Mouse (Mus musculus): Measurements from ENCODE around the gene Aqp5. TPM values are rescaled to one million over a fixed set of nuclear protein-coding genes. Genes with fewer than 3 reads are reported as not detected.

Aqp5 gene
- polyA plus RNA-seq, 1 experiment from 2014 or later, result 0.70 TPM

DNA sequence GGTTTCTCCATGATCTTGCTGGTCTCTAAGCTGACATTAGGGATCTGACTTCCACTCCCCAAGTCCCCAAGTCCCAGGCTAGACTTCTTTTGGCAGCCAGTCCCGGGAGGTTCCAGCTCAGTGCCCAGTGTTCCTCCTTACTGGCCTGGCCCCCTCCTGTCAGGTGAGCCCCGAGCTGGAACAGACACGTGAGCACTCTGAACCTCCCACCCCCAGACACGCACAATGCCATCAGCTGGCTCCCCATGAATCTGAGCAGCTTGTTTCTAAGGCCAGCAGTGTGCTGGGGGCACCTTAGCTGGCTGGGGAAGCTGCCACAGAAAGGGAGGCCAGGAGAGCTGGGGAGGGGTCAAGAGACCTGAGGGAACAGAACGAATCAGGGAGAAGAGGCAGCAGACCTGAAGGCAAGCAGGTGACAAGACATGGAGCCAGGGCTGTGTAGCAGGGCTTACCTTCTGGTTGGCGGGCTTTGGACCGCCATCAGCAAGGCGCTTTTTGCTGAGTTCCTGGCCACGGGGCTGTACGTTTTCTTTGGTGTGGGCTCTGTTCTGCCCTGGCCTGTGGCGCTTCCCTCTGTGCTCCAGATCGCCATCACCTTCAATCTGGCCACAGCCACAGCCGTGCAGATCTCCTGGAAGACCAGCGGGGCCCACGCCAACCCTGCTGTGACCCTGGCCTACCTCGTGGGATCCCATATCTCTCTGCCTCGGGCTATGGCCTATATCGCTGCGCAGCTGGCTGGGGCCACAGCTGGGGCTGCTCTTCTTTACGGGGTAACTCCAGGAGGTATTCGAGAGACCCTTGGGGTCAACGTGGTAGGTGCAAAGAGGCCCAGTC, 10.6 kb downstream of the Aqp5 start, which contains the start of gene Aqp6:
Aqp6 (plus strand) TSS at position 415 of the 837 bp plus-strand sequence.
- 42% methylated on average over 22 of the region's 22 CpGs for WGBS
- ATAC-seq (ENCODE audit: low FRiP score, low TSS enrichment) (no peak), DNase-seq (no peak)
- H3K4me3 ChIP-seq (replicated peaks; ENCODE audit: low read depth, low read length), result no peak within 1 kb of the TSS
- H3K27me3 ChIP-seq (ENCODE audit: control insufficient read depth, insufficient read depth, low read length), result no peaks in the 10 kb centered on the region
- H3K4me2 ChIP-seq (ENCODE audit: low read length), result no peak within 1 kb of the TSS
- no peak within 1 kb of the TSS for H3K9ac ChIP-seq (replicated peaks; ENCODE audit: low read length)
- H3K9me3 ChIP-seq (ENCODE audit: control insufficient read depth, low read length), result no peaks in the 10 kb centered on the region
- no peaks in the 10 kb centered on the region for H3K36me3 ChIP-seq (ENCODE audit: control insufficient read depth, insufficient read depth, low read length)
- H3K27ac ChIP-seq (replicated peaks; ENCODE audit: low read depth, low read length), result peak within 1 kb of the TSS; percentile 55; the same call in 1 of the 2 replicates
- H3K4me1 ChIP-seq (ENCODE audit: control insufficient read depth, insufficient read depth, low read length), result peaks cover 38% of the 10 kb centered on the region

GRCm38 (mm10) chr15:99601823-99602120, 11.2 kb downstream of the Aqp5 start:
- H3K9me3 ChIP-seq (ENCODE audit: control insufficient read depth, low read length), result no peaks in the 10 kb centered on the region
- ATAC-seq (ENCODE audit: low FRiP score, low TSS enrichment) (no peak), DNase-seq (no peak)
- peak overlapping the region; percentile 55; the same call in 1 of the 2 replicates for H3K27ac ChIP-seq (replicated peaks; ENCODE audit: low read depth, low read length)
- H3K9ac ChIP-seq (replicated peaks; ENCODE audit: low read length), result no peak overlapping the region
- WGBS, result 6% methylated on average over 5 of the region's 5 CpGs
- H3K27me3 ChIP-seq (ENCODE audit: control insufficient read depth, insufficient read depth, low read length), result no peaks in the 10 kb centered on the region
- no peak overlapping the region for H3K4me3 ChIP-seq (replicated peaks; ENCODE audit: low read depth, low read length)
- H3K4me1 ChIP-seq (ENCODE audit: control insufficient read depth, insufficient read depth, low read length), result peaks cover 37% of the 10 kb centered on the region
- H3K4me2 ChIP-seq (ENCODE audit: low read length), result no peak overlapping the region
- H3K36me3 ChIP-seq (ENCODE audit: control insufficient read depth, insufficient read depth, low read length), result no peaks in the 10 kb centered on the region

DNA sequence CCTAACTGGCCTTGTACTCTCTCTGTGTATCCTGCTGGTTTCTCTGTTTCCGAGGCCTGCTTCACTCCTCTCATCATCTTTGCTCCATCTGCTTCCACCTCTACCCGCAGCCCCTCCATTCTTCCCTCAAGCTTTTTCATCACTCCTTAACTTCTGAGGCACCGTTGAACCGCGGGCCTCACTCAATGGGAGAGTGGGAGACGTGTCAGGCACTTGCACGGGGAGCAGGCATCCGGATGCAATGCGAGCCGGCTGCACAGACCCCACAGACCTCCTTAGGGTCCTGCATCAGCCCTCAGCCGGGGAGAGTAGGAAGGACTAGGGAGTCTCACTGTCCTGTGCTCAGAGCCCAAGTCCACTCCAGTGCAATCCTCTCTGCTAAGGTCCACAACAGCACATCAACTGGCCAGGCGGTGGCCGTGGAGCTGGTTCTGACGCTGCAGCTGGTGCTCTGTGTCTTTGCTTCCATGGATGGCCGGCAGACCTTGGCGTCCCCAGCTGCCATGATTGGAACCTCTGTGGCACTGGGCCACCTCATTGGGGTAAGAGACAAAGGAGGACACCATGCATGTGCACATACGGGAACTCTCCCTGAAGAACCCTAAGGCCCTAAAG, 11.7 kb downstream of the Aqp5 start:
- Histone ChIP-seq H3K27ac (replicated peaks; ENCODE audit: low read depth, low read length) (no peak overlapping the region), H3K27me3 (ENCODE audit: control insufficient read depth, insufficient read depth, low read length) (no peaks in the 10 kb centered on the region), H3K4me1 (ENCODE audit: control insufficient read depth, insufficient read depth, low read length) (peaks cover 40% of the 10 kb centered on the region), H3K36me3 (ENCODE audit: control insufficient read depth, insufficient read depth, low read length) (no peaks in the 10 kb centered on the region), H3K9me3 (ENCODE audit: control insufficient read depth, low read length) (no peaks in the 10 kb centered on the region), H3K4me2 (ENCODE audit: low read length) (no peak overlapping the region), H3K9ac (replicated peaks; ENCODE audit: low read length) (no peak overlapping the region), H3K4me3 (replicated peaks; ENCODE audit: low read depth, low read length) (no peak overlapping the region)
- ATAC-seq (ENCODE audit: low FRiP score, low TSS enrichment), result no peak
- 66% methylated on average over 17 of the region's 17 CpGs for WGBS
- no peak for DNase-seq

GRCm38 (mm10) chr15:99603216-99603615, 12.6 kb downstream of the Aqp5 start:
- H3K9ac ChIP-seq (replicated peaks; ENCODE audit: low read length), result no peak overlapping the region
- peaks cover 49% of the 10 kb centered on the region for H3K4me1 ChIP-seq (ENCODE audit: control insufficient read depth, insufficient read depth, low read length)
- H3K27ac ChIP-seq (replicated peaks; ENCODE audit: low read depth, low read length), result no peak overlapping the region
- no peak overlapping the region for H3K4me2 ChIP-seq (ENCODE audit: low read length)
- H3K27me3 ChIP-seq (ENCODE audit: control insufficient read depth, insufficient read depth, low read length), result no peaks in the 10 kb centered on the region
- no peaks in the 10 kb centered on the region for H3K36me3 ChIP-seq (ENCODE audit: control insufficient read depth, insufficient read depth, low read length)
- WGBS, result 89% methylated on average over 7 of the region's 7 CpGs
- DNase-seq (no peak), ATAC-seq (ENCODE audit: low FRiP score, low TSS enrichment) (no peak)
- H3K4me3 ChIP-seq (replicated peaks; ENCODE audit: low read depth, low read length), result no peak overlapping the region
- no peaks in the 10 kb centered on the region for H3K9me3 ChIP-seq (ENCODE audit: control insufficient read depth, low read length)

GRCm38 (mm10) chr15:99605595-99605994, 15.0 kb downstream of the Aqp5 start:
- Histone ChIP-seq H3K4me2 (ENCODE audit: low read length) (no peak overlapping the region), H3K36me3 (ENCODE audit: control insufficient read depth, insufficient read depth, low read length) (no peaks in the 10 kb centered on the region), H3K27me3 (ENCODE audit: control insufficient read depth, insufficient read depth, low read length) (no peaks in the 10 kb centered on the region), H3K4me3 (replicated peaks; ENCODE audit: low read depth, low read length) (no peak overlapping the region), H3K9ac (replicated peaks; ENCODE audit: low read length) (no peak overlapping the region), H3K4me1 (ENCODE audit: control insufficient read depth, insufficient read depth, low read length) (peaks cover 35% of the 10 kb centered on the region), H3K9me3 (ENCODE audit: control insufficient read depth, low read length) (no peaks in the 10 kb centered on the region), H3K27ac (replicated peaks; ENCODE audit: low read depth, low read length) (no peak overlapping the region)
- ATAC-seq (ENCODE audit: low FRiP score, low TSS enrichment), result no peak
- DNase-seq, result no peak
- 32% methylated on average over 3 of the region's 3 CpGs for WGBS

DNA sequence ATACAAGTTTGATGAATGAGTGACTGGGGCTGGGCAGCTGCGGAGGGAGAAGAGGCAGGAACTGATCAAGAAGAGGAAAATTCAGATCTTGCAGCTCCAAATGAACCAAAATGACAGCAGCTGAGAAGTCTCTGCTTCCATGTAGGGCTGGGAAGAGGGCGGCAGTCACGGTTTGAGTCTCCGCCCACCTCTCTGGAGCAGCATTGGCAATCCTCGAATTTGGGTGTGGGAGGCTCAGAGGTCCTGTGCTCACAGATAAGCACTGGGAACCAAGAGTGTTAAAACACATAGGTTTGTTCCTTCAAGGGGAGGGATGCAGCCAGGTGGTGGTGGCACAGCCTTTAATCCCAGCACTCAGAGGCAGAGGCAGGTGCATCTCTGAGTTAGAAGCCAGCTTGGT, 15.9 kb downstream of the Aqp5 start:
- no peaks in the 10 kb centered on the region for H3K27me3 ChIP-seq (ENCODE audit: control insufficient read depth, insufficient read depth, low read length)
- H3K27ac ChIP-seq (replicated peaks; ENCODE audit: low read depth, low read length), result no peak overlapping the region
- ATAC-seq (ENCODE audit: low FRiP score, low TSS enrichment) (no peak), DNase-seq (no peak)
- H3K4me3 ChIP-seq (replicated peaks; ENCODE audit: low read depth, low read length), result no peak overlapping the region
- H3K9ac ChIP-seq (replicated peaks; ENCODE audit: low read length), result no peak overlapping the region
- H3K9me3 ChIP-seq (ENCODE audit: control insufficient read depth, low read length), result no peaks in the 10 kb centered on the region
- H3K36me3 ChIP-seq (ENCODE audit: control insufficient read depth, insufficient read depth, low read length), result no peaks in the 10 kb centered on the region
- peaks cover 30% of the 10 kb centered on the region for H3K4me1 ChIP-seq (ENCODE audit: control insufficient read depth, insufficient read depth, low read length)
- H3K4me2 ChIP-seq (ENCODE audit: low read length), result no peak overlapping the region
- WGBS, result 26% methylated on average over 5 of the region's 5 CpGs

- no peak overlapping the region for H3K4me3 ChIP-seq (replicated peaks; ENCODE audit: low read depth, low read length)
- no peaks in the 10 kb centered on the region for H3K27me3 ChIP-seq (ENCODE audit: control insufficient read depth, insufficient read depth, low read length)
- no peak overlapping the region for H3K4me2 ChIP-seq (ENCODE audit: low read length)
- no peak overlapping the region for H3K27ac ChIP-seq (replicated peaks; ENCODE audit: low read depth, low read length)
- peaks cover 27% of the 10 kb centered on the region for H3K4me1 ChIP-seq (ENCODE audit: control insufficient read depth, insufficient read depth, low read length)
- no peak overlapping the region for H3K9ac ChIP-seq (replicated peaks; ENCODE audit: low read length)
- H3K36me3 ChIP-seq (ENCODE audit: control insufficient read depth, insufficient read depth, low read length), result no peaks in the 10 kb centered on the region
- DNase-seq (peak; percentile 60), ATAC-seq (ENCODE audit: low FRiP score, low TSS enrichment) (no peak)
- no peaks in the 10 kb centered on the region for H3K9me3 ChIP-seq (ENCODE audit: control insufficient read depth, low read length)
- WGBS, result 17% methylated on average over 10 of the region's 10 CpGs
These were observed 17.0 kb downstream of the Aqp5 start for GRCm38 (mm10) chr15:99607388-99608113.

DNA sequence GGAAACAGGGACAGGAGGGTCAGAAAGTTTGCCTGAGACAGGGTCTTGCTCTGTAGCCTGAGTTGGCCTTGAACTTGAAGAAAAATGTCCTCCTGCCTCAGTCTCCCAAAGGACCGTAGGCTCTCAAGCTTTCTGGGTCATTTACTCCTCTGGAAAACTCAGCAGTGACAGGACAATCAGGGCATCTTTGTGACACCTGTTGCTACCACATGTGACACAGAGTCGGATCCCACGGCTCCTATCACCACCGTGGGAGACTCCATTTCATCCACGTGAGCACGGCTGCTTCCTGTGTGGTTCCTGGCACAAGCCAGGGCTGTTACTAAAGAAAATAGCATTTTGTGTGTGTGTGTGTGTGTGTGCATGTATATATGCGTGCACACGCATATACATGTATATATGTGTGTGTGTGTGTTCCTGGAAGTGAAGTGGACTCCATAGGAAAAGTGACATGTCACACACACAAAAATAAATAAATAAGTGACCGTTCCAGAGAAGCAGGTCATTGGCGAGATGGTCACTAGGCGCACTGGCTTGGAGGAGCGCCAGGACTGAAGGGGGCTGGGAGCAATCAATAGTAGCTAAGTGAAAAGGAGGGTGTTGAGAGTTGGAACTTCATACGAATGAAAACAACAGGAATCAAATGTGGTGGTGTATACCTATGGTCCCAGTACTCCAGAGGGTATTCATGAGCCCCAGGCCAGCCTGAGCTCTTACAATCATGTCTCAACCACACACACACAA, 18.0 kb downstream of the Aqp5 start:
- no peak for DNase-seq
- no peak for ATAC-seq (ENCODE audit: low FRiP score, low TSS enrichment)
- Histone ChIP-seq H3K27me3 (ENCODE audit: control insufficient read depth, insufficient read depth, low read length) (no peaks in the 10 kb centered on the region), H3K9ac (replicated peaks; ENCODE audit: low read length) (no peak overlapping the region), H3K36me3 (ENCODE audit: control insufficient read depth, insufficient read depth, low read length) (no peaks in the 10 kb centered on the region), H3K27ac (replicated peaks; ENCODE audit: low read depth, low read length) (no peak overlapping the region), H3K4me1 (ENCODE audit: control insufficient read depth, insufficient read depth, low read length) (peaks cover 27% of the 10 kb centered on the region), H3K9me3 (ENCODE audit: control insufficient read depth, low read length) (no peaks in the 10 kb centered on the region), H3K4me2 (ENCODE audit: low read length) (no peak overlapping the region), H3K4me3 (replicated peaks; ENCODE audit: low read depth, low read length) (no peak overlapping the region)
- 87% methylated on average over 13 of the region's 13 CpGs for WGBS

Data from midbrain, embryonic 14.5 days (tissue).